ENCODE assay signal across 11 mouse cellular contexts in the genomic region with DNA sequence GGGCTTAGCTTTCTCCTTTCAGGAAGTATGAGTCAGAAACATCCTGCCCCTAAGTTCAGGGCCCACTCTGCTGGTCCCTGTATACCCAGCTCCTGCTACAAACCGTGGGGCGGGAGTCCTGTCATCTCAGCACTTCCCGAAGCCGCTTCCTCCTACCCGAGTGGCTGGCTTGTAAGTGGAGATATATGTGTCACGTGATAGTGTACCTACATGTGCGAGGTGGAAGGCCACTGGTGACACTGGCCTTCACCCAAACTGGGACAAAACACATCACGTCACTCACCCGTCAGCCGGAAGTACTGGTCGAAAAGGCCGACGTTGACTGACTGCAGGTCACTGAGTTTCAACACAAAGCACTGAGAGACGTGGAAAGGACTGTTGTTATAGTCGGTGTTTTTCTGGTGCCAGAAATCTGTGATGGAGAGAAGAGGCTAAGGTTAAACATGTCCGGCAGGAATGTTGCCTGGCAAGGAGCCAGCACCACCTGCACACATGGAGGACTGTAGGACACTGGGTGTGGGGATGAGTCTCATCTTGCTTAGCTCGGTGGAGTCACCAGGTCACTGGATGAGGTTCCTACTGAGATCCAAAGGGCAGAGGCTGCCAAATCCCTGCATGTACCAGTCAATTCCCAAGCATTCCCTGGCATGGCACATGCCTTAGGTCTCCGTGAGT. TPM values are rescaled to one million over a fixed set of nuclear protein-coding genes. Genes with fewer than 3 reads are reported as not detected.
A peak's percentile ranks its signal among the peaks of the same experiment; 100 is the strongest.
DNase-seq lines count a peak whose midpoint lies in the region; TF ChIP-seq lines count a peak whose summit lies in the region.
"Had no signal": no experiment of that assay in that cellular context is flagged by ENCODE, and none has a peak within 500 bp of the region (broad histone marks: within the 10 kb centered on the region; RNA-seq: fewer than 3 reads in every experiment).

No protein-coding gene starts in this region.

- intact Hi-C loops in heart, postnatal 14 days (cut with DNase I) = no loop called here

- no peaks in the 10 kb centered on the region for H3K4me1 ChIP-seq in kidney, adult 2 months (ENCODE audit: control insufficient read depth, insufficient read depth, low read length)
- peaks cover 22% of the 10 kb centered on the region for H3K4me1 ChIP-seq in forebrain, embryonic 10.5 days

- TF ChIP-seq CTCF in kidney, adult 2 months (conservative IDR thresholded peaks at IDR 0.05; ENCODE audit: insufficient read depth, insufficient read length, low read depth, low read length) = no peak

- DNase-seq in heart, adult 9 months (ENCODE audit: low spot score in 2 of 2) = peak; percentile 56 to 65
- no peak for DNase-seq in heart, postnatal 14 days
- DNase-seq in urinary bladder, postnatal 14 days (ENCODE audit: low spot score) = peak; percentile 37
- no peak for DNase-seq in urinary bladder, postnatal 25 days (ENCODE audit: low spot score)
- peak; percentile 63 for DNase-seq in kidney, adult 2 months
- no peak for DNase-seq in thymus, postnatal 14 days
- no peak for DNase-seq in layer of hippocampus, adult 9-10 months (ENCODE audit: low spot score)
- DNase-seq in forebrain, embryonic 10.5 days (ENCODE audit: extremely low spot score, low spot score) = no peak

- no peaks in the 10 kb centered on the region for H3K9me3 ChIP-seq in forebrain, embryonic 10.5 days
- H3K9me3 ChIP-seq: limb, embryonic 13.5 days; neural tube, embryonic 15.5 days had no signal

- peaks cover 8% of the 10 kb centered on the region for H3K36me3 ChIP-seq in kidney, adult 2 months (ENCODE audit: control insufficient read depth, insufficient read depth, low read length)
- peaks cover 82% of the 10 kb centered on the region for H3K36me3 ChIP-seq in forebrain, embryonic 10.5 days (replicated peaks)

- H3K27ac ChIP-seq in kidney, adult 2 months (ENCODE audit: insufficient read depth, low read depth, low read length) = no peak overlapping the region
- no peak overlapping the region for H3K27ac ChIP-seq in forebrain, embryonic 10.5 days
- H3K27ac ChIP-seq: limb, embryonic 13.5 days; neural tube, embryonic 15.5 days had no signal

- H3K4me3 ChIP-seq in kidney, adult 2 months (ENCODE audit: insufficient read depth, low read depth, low read length) = no peak overlapping the region
- no peak overlapping the region for H3K4me3 ChIP-seq in forebrain, embryonic 10.5 days
- H3K4me3 ChIP-seq: limb, embryonic 13.5 days; neural tube, embryonic 15.5 days had no signal

- TF ChIP-seq POLR2A in kidney, adult 2 months (IDR thresholded peaks at IDR 0.05; ENCODE audit: low read depth, low read length) = no peak

- 49% methylated on average over 18 of the region's 18 CpGs for WGBS in kidney, adult 2 months
- WGBS in forebrain, embryonic 10.5 days = 93% methylated on average over 18 of the region's 18 CpGs

- no peaks in the 10 kb centered on the region for H3K27me3 ChIP-seq in kidney, adult 2 months (replicated peaks; ENCODE audit: control insufficient read depth, insufficient read depth, low read length)
- no peaks in the 10 kb centered on the region for H3K27me3 ChIP-seq in forebrain, embryonic 10.5 days (ENCODE audit: poor library complexity, severe bottlenecking)
- H3K27me3 ChIP-seq: limb, embryonic 13.5 days; neural tube, embryonic 15.5 days had no signal

RNA-seq across cellular contexts. Expression of a gene that starts 4.5 kb away (rescaled TPM):
- total RNA-seq in heart, postnatal 14 days (2021) = 10 to 100 TPM; 74.5 to 78.7 TPM
- polyA plus RNA-seq in kidney, adult 2 months (2012; rRNA removed) = 41.5 and 46.8 TPM in 2 replicates
- 20.7 and 21.6 TPM in 2 replicates for polyA plus RNA-seq in forebrain, embryonic 10.5 days (2016; fragmentation: Nextera tagmentation; extraction: Ambion mirVana)

RNA-seq across cellular contexts. Expression of a gene that starts 35.2 kb away (rescaled TPM):
- total RNA-seq in heart, postnatal 14 days (2021) = 1,000 to 10,000 TPM; 4,401 to 4,949 TPM
- polyA plus RNA-seq in kidney, adult 2 months (2012; rRNA removed) = 2.1 and 9.1 TPM in 2 replicates
- polyA plus RNA-seq in forebrain, embryonic 10.5 days (2016; fragmentation: Nextera tagmentation; extraction: Ambion mirVana) = 0.67 and 0.84 TPM in 2 replicates
- polyA plus RNA-seq: CD4-positive, CD25-positive, alpha-beta regulatory T cell, adult 4 months had no signal

RNA-seq across cellular contexts. Expression of a gene that starts 42.1 kb away (rescaled TPM):
- 10 to 100 TPM; 23.5 to 28.2 TPM for total RNA-seq in heart, postnatal 14 days (2021)
- polyA plus RNA-seq in kidney, adult 2 months (2012; rRNA removed) = 56.2 and 62.4 TPM in 2 replicates
- 558 and 609 TPM in 2 replicates for polyA plus RNA-seq in forebrain, embryonic 10.5 days (2016; fragmentation: Nextera tagmentation; extraction: Ambion mirVana)
- polyA plus RNA-seq: CD4-positive, CD25-positive, alpha-beta regulatory T cell, adult 4 months had no signal

RNA-seq across cellular contexts. Expression of a gene that starts 43.8 kb away (rescaled TPM):
- total RNA-seq in heart, postnatal 14 days (2021) = 100 to 1,000 TPM; 185 to 197 TPM
- 244 and 277 TPM in 2 replicates for polyA plus RNA-seq in kidney, adult 2 months (2012; rRNA removed)
- 401 and 402 TPM in 2 replicates for polyA plus RNA-seq in forebrain, embryonic 10.5 days (2016; fragmentation: Nextera tagmentation; extraction: Ambion mirVana)

RNA-seq across cellular contexts. Expression of a gene that starts 44.2 kb away (rescaled TPM):
- 10 to 100 TPM; 74.1 to 83.9 TPM for total RNA-seq in heart, postnatal 14 days (2021)
- polyA plus RNA-seq in kidney, adult 2 months (2012; rRNA removed) = 128 and 158 TPM in 2 replicates
- polyA plus RNA-seq in forebrain, embryonic 10.5 days (2016; fragmentation: Nextera tagmentation; extraction: Ambion mirVana) = 58.3 and 58.8 TPM in 2 replicates

Comparison
In these comparisons a context has a peak if more than half of its experiments do, and no peak if none do; other contexts are left out.
1. DNase-seq: peak in heart, adult 9 months (2 of 2), urinary bladder, postnatal 14 days (single experiment) and kidney, adult 2 months (single experiment); none in heart, postnatal 14 days (0 of 2), urinary bladder, postnatal 25 days (single experiment), thymus, postnatal 14 days (single experiment), layer of hippocampus, adult 9-10 months (single experiment) and forebrain, embryonic 10.5 days (single experiment).